Mouse (Mus musculus) embryonic fibroblast, embryonic 13.5 days (primary cell): Measurements from ENCODE around the gene Lypla2.

ENCODE experiments used
- CTCF ChIP-seq: IDR thresholded peaks from 2 replicates; pipeline ENCODE4 v1.5.1; 2011; ENCODE audit warnings: mild to moderate bottlenecking, control low read depth, low read length, moderate library complexity, borderline replicate concordance; ENCODE audit not compliant: insufficient read depth
- POLR2A ChIP-seq: IDR thresholded peaks from 2 replicates; pipeline ENCODE4 v1.6.1; 2011; ENCODE audit warnings: low read depth, mild to moderate bottlenecking, control low read depth, low read length, moderate library complexity

DNA sequence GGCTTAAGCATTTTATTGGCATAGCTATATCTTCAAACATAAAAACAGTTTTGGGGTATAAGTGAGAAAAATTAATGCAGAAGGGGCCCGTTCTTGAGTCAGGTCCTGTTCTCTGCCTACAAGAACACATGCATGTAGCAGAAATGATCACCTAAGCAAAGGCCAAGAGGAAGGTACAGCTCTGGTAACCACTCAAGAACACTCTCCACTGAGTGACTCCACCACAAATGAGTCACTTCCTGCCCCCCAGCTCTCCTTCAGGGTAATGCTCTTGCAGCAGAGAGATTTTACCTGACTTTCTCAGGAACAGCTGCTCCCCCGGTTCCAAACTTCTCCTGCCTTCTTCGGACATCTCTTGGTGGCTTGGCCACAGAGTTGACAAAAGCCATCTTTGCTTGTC lies 34.4 kb upstream of the Lypla2 start:
- no peak for TF ChIP-seq CTCF
- TF ChIP-seq POLR2A: no peak
